Mouse (Mus musculus) hindbrain, embryonic 14.5 days (tissue): Measurements from ENCODE around the gene Tbc1d30. TPM values are rescaled to one million over a fixed set of nuclear protein-coding genes. Genes with fewer than 3 reads are reported as not detected.

Experiments used
- ATAC-seq: fragments of 200-750 bp; cut with Nextera tagmentation; 2 replicates; pipeline ENCODE4 v1.8.0; 2017; ENCODE audit warnings: moderate number of reproducible peaks, mild to moderate bottlenecking, moderate TSS enrichment, moderate library complexity; ENCODE audit not compliant: low FRiP score
- DNase-seq: peaks from one replicate; pipeline ENCODE4 v3.0.0-alpha.2; 2015; ENCODE audit warnings: low spot score
- H3K27ac ChIP-seq: fragments of 300-500 bp; sonication (generic); 2 replicates; pipeline ENCODE4 v1.5.1; 2014; ENCODE audit warnings: mild to moderate bottlenecking, moderate library complexity
- H3K27me3 ChIP-seq: fragments of 300-500 bp; sonication (generic); 2 replicates; pipeline ENCODE4 v1.6.1; 2014; ENCODE audit warnings: mild to moderate bottlenecking, low read length, mixed read lengths; ENCODE audit not compliant: control insufficient read depth, insufficient read depth
- H3K36me3 ChIP-seq: fragments of 300-500 bp; sonication (generic); replicated peaks from 2 replicates; pipeline ENCODE4 v1.6.1; 2014; ENCODE audit not compliant: control insufficient read depth, insufficient read depth
- H3K4me1 ChIP-seq: fragments of 300-500 bp; sonication (generic); replicated peaks from 2 replicates; pipeline ENCODE4 v1.6.1; 2014; ENCODE audit warnings: antibody characterized with exemption, low read length, mixed read lengths; ENCODE audit not compliant: control insufficient read depth, insufficient read depth
- H3K4me2 ChIP-seq: fragments of 300-500 bp; sonication (generic); replicated peaks from 2 replicates; pipeline ENCODE4 v1.6.1; 2014; ENCODE audit warnings: mild to moderate bottlenecking, moderate library complexity
- H3K4me3 ChIP-seq: fragments of 300-500 bp; sonication (generic); replicated peaks from 2 replicates; pipeline ENCODE4 v1.5.1; 2014; ENCODE audit warnings: mild to moderate bottlenecking, low read length
- H3K9ac ChIP-seq: fragments of 300-500 bp; sonication (generic); 2 replicates; pipeline ENCODE4 v1.6.1; 2014
- H3K9me3 ChIP-seq: fragments of 300-500 bp; sonication (generic); 2 replicates; pipeline ENCODE4 v1.6.1; 2016; ENCODE audit warnings: low read length; ENCODE audit not compliant: control insufficient read depth
- WGBS: fragments of 180-500 bp; shearing (Covaris S2); extraction: QIAGEN DNeasy Blood & Tissue Kit; methylation state at CpG from one replicate; pipeline ENCODE4 v1.1.7; 2014; 5-methylcytosine and 5-hydroxymethylcytosine counted together
- polyA plus RNA-seq: library from polyadenylated mRNA; unstranded; fragments of >200 nt; fragmentation: Nextera tagmentation; extraction: Ambion mirVana; gene quantifications from 2 replicates; pipeline ENCODE4 v1.2.1, GENCODE M21; 2014

Gene Tbc1d30
- polyA plus RNA-seq, 1 experiment from 2014 or later: 24.8 TPM

- peak; percentile 59 for DNase-seq
- H3K4me2 ChIP-seq: peak overlapping the region; percentile 60
- WGBS: under 1% methylated on average over 32 of the region's 32 CpGs
- H3K9me3 ChIP-seq: no peaks in the 10 kb centered on the region
- ATAC-seq: peak; percentile 46
- no peaks in the 10 kb centered on the region for H3K27me3 ChIP-seq
- H3K27ac ChIP-seq: peak overlapping the region; percentile 94
- H3K9ac ChIP-seq: peak overlapping the region; percentile 96
- peaks cover 19% of the 10 kb centered on the region for H3K4me1 ChIP-seq
- peak overlapping the region; percentile 87 for H3K4me3 ChIP-seq
- no peaks in the 10 kb centered on the region for H3K36me3 ChIP-seq
Observed at GRCm38 (mm10) chr10:121309801-121310510, 41.1 kb downstream of the Tbc1d30 start.

GRCm38 (mm10) chr10:121309123-121309655 lies 41.9 kb downstream of the Tbc1d30 start:
- 15% methylated on average over 11 of the region's 11 CpGs for WGBS
- Histone ChIP-seq H3K9me3 (no peaks in the 10 kb centered on the region), H3K4me2 (peak overlapping the region; percentile 60), H3K36me3 (peaks cover 3% of the 10 kb centered on the region), H3K27ac (peak overlapping the region; percentile 94; the same call in 1 of the 2 replicates), H3K27me3 (no peaks in the 10 kb centered on the region), H3K9ac (peak overlapping the region; percentile 96), H3K4me3 (peak overlapping the region; percentile 87), H3K4me1 (peaks cover 19% of the 10 kb centered on the region)
- no peak for DNase-seq
- ATAC-seq: no peak

GRCm38 (mm10) chr10:121305441-121305840 lies 45.6 kb downstream of the Tbc1d30 start:
- DNase-seq (no peak), ATAC-seq (no peak)
- Histone ChIP-seq H3K27me3 (no peaks in the 10 kb centered on the region), H3K9me3 (no peaks in the 10 kb centered on the region), H3K4me3 (no peak overlapping the region), H3K4me2 (no peak overlapping the region), H3K36me3 (peaks cover 37% of the 10 kb centered on the region), H3K27ac (no peak overlapping the region), H3K9ac (no peak overlapping the region), H3K4me1 (peaks cover 15% of the 10 kb centered on the region; the same call in 1 of the 2 replicates)
- WGBS: 33% methylated on average over 5 of the region's 5 CpGs

- no peak overlapping the region for H3K4me2 ChIP-seq
- H3K9me3 ChIP-seq: no peaks in the 10 kb centered on the region
- H3K36me3 ChIP-seq: peaks cover 46% of the 10 kb centered on the region
- H3K9ac ChIP-seq: no peak overlapping the region
- H3K27ac ChIP-seq: no peak overlapping the region
- peaks cover 11% of the 10 kb centered on the region; the same call in 1 of the 2 replicates for H3K4me1 ChIP-seq
- 84% methylated on average over 3 of the region's 3 CpGs for WGBS
- no peak overlapping the region for H3K4me3 ChIP-seq
- ATAC-seq (no peak), DNase-seq (no peak)
- H3K27me3 ChIP-seq: no peaks in the 10 kb centered on the region
Observed at GRCm38 (mm10) chr10:121303559-121303958, 47.5 kb downstream of the Tbc1d30 start.

- H3K4me3 ChIP-seq: no peak overlapping the region
- H3K4me2 ChIP-seq: no peak overlapping the region
- H3K36me3 ChIP-seq: peaks cover 50% of the 10 kb centered on the region
- no peaks in the 10 kb centered on the region for H3K9me3 ChIP-seq
- H3K27ac ChIP-seq: no peak overlapping the region
- H3K9ac ChIP-seq: no peak overlapping the region
- H3K27me3 ChIP-seq: no peaks in the 10 kb centered on the region
- no peak for ATAC-seq
- WGBS: 84% methylated on average over 14 of the region's 14 CpGs
- H3K4me1 ChIP-seq: no peaks in the 10 kb centered on the region; the same call in 1 of the 2 replicates
- no peak for DNase-seq
Observed at GRCm38 (mm10) chr10:121301868-121302267, 49.2 kb downstream of the Tbc1d30 start.

- Histone ChIP-seq H3K27me3 (no peaks in the 10 kb centered on the region), H3K36me3 (peaks cover 58% of the 10 kb centered on the region), H3K9ac (no peak overlapping the region), H3K4me1 (no peaks in the 10 kb centered on the region; the same call in 1 of the 2 replicates), H3K4me2 (no peak overlapping the region), H3K27ac (no peak overlapping the region), H3K9me3 (no peaks in the 10 kb centered on the region), H3K4me3 (no peak overlapping the region)
- no peak for ATAC-seq
- DNase-seq: no peak
- 86% methylated on average over 7 of the region's 7 CpGs for WGBS
Observed at GRCm38 (mm10) chr10:121300659-121301058, 50.4 kb downstream of the Tbc1d30 start.

- WGBS: 38% methylated on average over 25 of the region's 25 CpGs
- Histone ChIP-seq H3K4me1 (no peaks in the 10 kb centered on the region; the same call in 1 of the 2 replicates), H3K4me3 (no peak overlapping the region), H3K9me3 (no peaks in the 10 kb centered on the region), H3K27me3 (no peaks in the 10 kb centered on the region), H3K9ac (peak overlapping the region; percentile 18; the same call in 1 of the 2 replicates), H3K4me2 (peak overlapping the region; percentile 36), H3K36me3 (peaks cover 62% of the 10 kb centered on the region), H3K27ac (no peak overlapping the region)
- no peak for ATAC-seq
- peak; percentile 44 for DNase-seq
Observed at GRCm38 (mm10) chr10:121297054-121297701, 53.9 kb downstream of the Tbc1d30 start.

GRCm38 (mm10) chr10:121294471-121294870 lies 56.6 kb downstream of the Tbc1d30 start:
- DNase-seq: no peak
- no peak overlapping the region for H3K9ac ChIP-seq
- H3K4me2 ChIP-seq: no peak overlapping the region
- no peak overlapping the region for H3K27ac ChIP-seq
- peaks cover 12% of the 10 kb centered on the region for H3K4me1 ChIP-seq
- no peak for ATAC-seq
- H3K9me3 ChIP-seq: no peaks in the 10 kb centered on the region
- H3K4me3 ChIP-seq: no peak overlapping the region
- H3K36me3 ChIP-seq: peaks cover 45% of the 10 kb centered on the region
- 82% methylated on average over 16 of the region's 16 CpGs for WGBS
- no peaks in the 10 kb centered on the region for H3K27me3 ChIP-seq

- H3K4me2 ChIP-seq: no peak overlapping the region
- ATAC-seq: no peak
- H3K27me3 ChIP-seq: no peaks in the 10 kb centered on the region
- no peak overlapping the region for H3K27ac ChIP-seq
- H3K4me1 ChIP-seq: peaks cover 12% of the 10 kb centered on the region
- WGBS: 80% methylated on average over 8 of the region's 8 CpGs
- no peaks in the 10 kb centered on the region for H3K9me3 ChIP-seq
- no peak for DNase-seq
- peaks cover 39% of the 10 kb centered on the region for H3K36me3 ChIP-seq
- H3K4me3 ChIP-seq: no peak overlapping the region
- no peak overlapping the region for H3K9ac ChIP-seq
Observed at GRCm38 (mm10) chr10:121293829-121294228, 57.2 kb downstream of the Tbc1d30 start.
